Mouse (Mus musculus): ENCODE data around the gene 1700049E17Rik1. TPM values are rescaled to one million over a fixed set of nuclear protein-coding genes. Genes with fewer than 3 reads are reported as not detected.
"Not testable (repeated sequence)": the region's sequence is repeated elsewhere in the genome, so short reads cannot be mapped to it uniquely, and the experiment has no call there.

Gene 1700049E17Rik1
- polyA plus RNA-seq (2011; ENCODE audit: insufficient read depth, insufficient read length, low replicate concordance, missing spikeins): not detected in 2 replicates

DNA sequence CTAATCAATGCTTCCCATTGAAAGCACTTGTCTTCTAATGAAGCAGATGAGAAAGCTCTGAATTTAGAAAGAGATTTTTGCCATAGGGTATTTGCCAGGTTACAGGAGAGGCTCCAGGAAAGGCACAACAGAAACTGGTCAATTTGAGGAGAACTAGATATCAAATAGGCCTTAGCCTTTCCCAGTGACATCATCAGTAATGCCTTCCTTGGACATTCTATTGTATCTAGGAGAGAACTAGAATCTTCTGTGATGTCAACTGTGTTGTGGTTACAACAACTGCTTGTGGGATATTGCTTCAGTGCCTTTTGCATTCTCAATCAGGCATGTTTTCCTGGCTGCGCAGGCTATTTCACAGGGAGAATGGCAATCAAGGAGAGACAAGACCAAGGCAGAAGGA, at the start of gene 1700049E17Rik1:
TSS of gene 1700049E17Rik1 (plus strand) at position 301 of the 400 bp plus-strand sequence.
- H3K27ac ChIP-seq (ENCODE audit: control insufficient read depth, insufficient read depth, low read depth, low read length, poor library complexity); H3K4me1 ChIP-seq (ENCODE audit: control insufficient read depth, insufficient read depth, low read length); H3K4me3 ChIP-seq (replicated peaks; ENCODE audit: control insufficient read depth, low read depth, low read length): not testable (repeated sequence)
- WGBS: no CpG with 5 or more reads among the region's 1 CpGs

DNA sequence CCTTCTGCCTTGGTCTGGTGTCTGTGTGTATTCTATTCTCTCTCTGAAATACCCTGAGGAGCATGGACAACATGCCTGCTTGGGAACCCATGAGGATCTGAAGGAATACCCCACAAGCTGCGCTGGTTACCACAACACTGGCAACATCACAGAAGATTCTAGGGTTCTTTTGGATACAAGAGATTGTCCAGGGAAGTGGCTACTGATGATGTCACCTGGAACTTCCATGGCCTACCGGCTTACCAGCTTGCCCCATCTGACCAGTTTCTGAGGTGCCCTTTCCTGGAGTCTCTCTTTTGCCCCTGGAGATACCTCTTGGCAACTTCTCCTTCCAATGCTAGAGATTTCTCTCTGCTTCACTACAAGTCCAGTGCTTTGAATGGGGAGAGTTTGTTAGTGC, 17.6 kb upstream of the 1700049E17Rik1 start, which contains the start of gene Gm7980:
TSS of gene Gm7980 (minus strand) at position 101 of the 400 bp plus-strand sequence.
- H3K4me3 ChIP-seq (replicated peaks; ENCODE audit: control insufficient read depth, low read depth, low read length); H3K4me1 ChIP-seq (ENCODE audit: control insufficient read depth, insufficient read depth, low read length); H3K27ac ChIP-seq (ENCODE audit: control insufficient read depth, insufficient read depth, low read depth, low read length, poor library complexity): not testable (repeated sequence)
- no CpG with 5 or more reads among the region's 2 CpGs for WGBS

DNA sequence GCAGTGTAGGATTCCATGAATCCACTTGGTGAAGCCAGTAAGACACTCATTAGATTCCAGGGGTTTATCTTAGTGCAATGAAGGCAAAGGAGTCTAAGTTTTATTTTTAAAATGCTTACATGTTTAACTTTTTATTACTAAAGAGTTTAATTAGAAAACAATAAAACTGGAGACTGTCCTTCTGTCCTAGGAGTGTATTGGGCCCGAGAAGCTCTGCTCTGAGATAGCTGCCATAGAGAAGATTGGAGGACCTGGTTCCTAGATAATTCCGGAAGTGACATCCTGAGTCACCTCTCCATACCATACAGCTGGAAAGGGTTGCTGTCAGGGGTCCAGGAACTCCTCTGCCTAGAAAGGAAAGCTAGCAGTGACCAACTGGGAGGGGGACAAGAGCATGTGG, 18.9 kb downstream of the 1700049E17Rik1 start, which contains the start of gene 1700024B05Rik:
TSS of gene 1700024B05Rik (plus strand) at position 301 of the 400 bp plus-strand sequence.
- H3K27ac ChIP-seq (ENCODE audit: control insufficient read depth, insufficient read depth, low read depth, low read length, poor library complexity); H3K4me3 ChIP-seq (replicated peaks; ENCODE audit: control insufficient read depth, low read depth, low read length); H3K4me1 ChIP-seq (ENCODE audit: control insufficient read depth, insufficient read depth, low read length): not testable (repeated sequence)
- 77% methylated on average over 2 of the region's 2 CpGs for WGBS

DNA sequence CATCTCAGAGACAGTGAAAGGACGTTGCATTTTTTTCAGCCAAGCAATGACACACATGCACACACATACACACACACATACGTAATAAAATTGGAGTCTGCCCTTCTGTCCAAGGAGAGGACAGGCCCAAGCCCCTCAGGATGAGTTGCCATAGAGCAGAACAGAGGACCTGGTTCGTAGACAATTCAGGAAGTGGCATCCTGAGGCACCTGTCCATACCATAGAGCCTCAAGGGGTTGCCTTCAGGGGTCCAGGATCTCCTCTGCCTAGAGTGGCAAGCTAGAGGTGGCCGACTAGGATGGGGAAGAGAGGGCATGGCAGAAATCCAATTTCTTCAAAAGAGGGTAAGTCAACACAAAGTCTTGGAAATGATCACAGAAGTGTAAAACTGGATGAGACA, 39.3 kb downstream of the 1700049E17Rik1 start:
- H3K4me3 ChIP-seq (replicated peaks; ENCODE audit: control insufficient read depth, low read depth, low read length); H3K27ac ChIP-seq (ENCODE audit: control insufficient read depth, insufficient read depth, low read depth, low read length, poor library complexity); H3K4me1 ChIP-seq (ENCODE audit: control insufficient read depth, insufficient read depth, low read length): not testable (repeated sequence)
- 55% methylated on average over 4 of the region's 4 CpGs for WGBS

DNA sequence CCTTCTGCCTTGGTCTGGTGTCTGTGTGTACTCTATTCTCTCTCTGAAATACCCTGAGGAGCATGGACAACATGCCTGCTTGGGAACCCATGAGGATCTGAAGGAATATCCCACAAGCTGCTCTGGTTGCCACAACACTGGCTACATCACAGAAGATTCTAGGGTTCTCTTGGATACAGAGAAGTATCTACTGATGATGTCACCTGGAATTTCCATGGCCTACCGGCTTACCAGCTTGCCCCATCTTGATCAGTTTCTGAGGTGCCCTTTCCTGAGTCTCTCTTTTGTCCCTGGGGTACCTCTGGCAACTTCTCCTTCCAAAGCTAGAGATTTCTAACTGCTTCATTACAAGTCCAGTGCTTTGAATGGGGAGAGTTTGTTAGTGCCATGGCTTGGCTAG, 43.1 kb downstream of the 1700049E17Rik1 start, which contains the start of gene Gm6401:
TSS of gene Gm6401 (minus strand) at position 101 of the 400 bp plus-strand sequence.
- not testable (repeated sequence) for H3K4me1 ChIP-seq (ENCODE audit: control insufficient read depth, insufficient read depth, low read length); H3K27ac ChIP-seq (ENCODE audit: control insufficient read depth, insufficient read depth, low read depth, low read length, poor library complexity); H3K4me3 ChIP-seq (replicated peaks; ENCODE audit: control insufficient read depth, low read depth, low read length)
- WGBS: 76% methylated on average over 1 of the region's 1 CpGs

DNA sequence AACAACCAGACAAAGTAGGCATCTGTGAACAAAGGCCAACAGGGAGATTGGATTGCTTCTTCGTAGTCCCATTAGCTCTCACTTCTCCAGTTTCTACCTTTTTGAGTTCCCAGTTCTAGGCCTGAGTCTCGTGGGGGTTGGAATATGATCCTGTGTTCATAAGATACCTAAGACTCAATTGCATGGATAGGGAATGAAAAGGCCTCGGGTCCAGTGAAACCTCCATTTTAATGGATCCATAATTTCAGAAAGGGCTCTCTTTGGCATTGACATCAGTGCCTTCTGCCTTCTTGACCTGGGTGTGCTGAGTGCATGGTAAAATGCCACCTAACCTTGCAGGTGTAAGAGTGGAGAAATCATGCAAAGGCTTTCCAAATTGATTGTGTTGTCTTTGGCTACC, 43.8 kb downstream of the 1700049E17Rik1 start:
- not testable (repeated sequence) for H3K4me1 ChIP-seq (ENCODE audit: control insufficient read depth, insufficient read depth, low read length); H3K27ac ChIP-seq (ENCODE audit: control insufficient read depth, insufficient read depth, low read depth, low read length, poor library complexity); H3K4me3 ChIP-seq (replicated peaks; ENCODE audit: control insufficient read depth, low read depth, low read length)
- 54% methylated on average over 3 of the region's 3 CpGs for WGBS

Other genes with a start within 250 kb of the 1700049E17Rik1 start
- not detected in 2 replicates for gene Gm8068, start 223.1 kb upstream of the 1700049E17Rik1 start, polyA plus RNA-seq (2011; ENCODE audit: insufficient read depth, insufficient read length, low replicate concordance, missing spikeins)
- not detected in 2 replicates for gene Gm7929, start 174.3 kb upstream of the 1700049E17Rik1 start, polyA plus RNA-seq (2011; ENCODE audit: insufficient read depth, insufficient read length, low replicate concordance, missing spikeins)
- not detected in 2 replicates for gene Gm47189, start 152.5 kb upstream of the 1700049E17Rik1 start, polyA plus RNA-seq (2011; ENCODE audit: insufficient read depth, insufficient read length, low replicate concordance, missing spikeins)
- not detected in 2 replicates for gene Gm7980, start 17.7 kb upstream of the 1700049E17Rik1 start, polyA plus RNA-seq (2011; ENCODE audit: insufficient read depth, insufficient read length, low replicate concordance, missing spikeins)
- gene 1700024B05Rik, start 19.0 kb downstream of the 1700049E17Rik1 start, polyA plus RNA-seq (2011; ENCODE audit: insufficient read depth, insufficient read length, low replicate concordance, missing spikeins): not detected in 2 replicates
- gene Gm6401, start 43.0 kb downstream of the 1700049E17Rik1 start, polyA plus RNA-seq (2011; ENCODE audit: insufficient read depth, insufficient read length, low replicate concordance, missing spikeins): not detected in 2 replicates
- not detected in 2 replicates for gene Gm3543, start 58.4 kb downstream of the 1700049E17Rik1 start, polyA plus RNA-seq (2011; ENCODE audit: insufficient read depth, insufficient read length, low replicate concordance, missing spikeins)
- not detected in 2 replicates for gene Gm7951, start 192.4 kb downstream of the 1700049E17Rik1 start, polyA plus RNA-seq (2011; ENCODE audit: insufficient read depth, insufficient read length, low replicate concordance, missing spikeins)
- gene Gm17027, start 237.7 kb downstream of the 1700049E17Rik1 start, polyA plus RNA-seq (2011; ENCODE audit: insufficient read depth, insufficient read length, low replicate concordance, missing spikeins): not detected in 2 replicates